Mouse (Mus musculus): Measurements from ENCODE around the gene Sec16b. TPM values are rescaled to one million over a fixed set of nuclear protein-coding genes. Genes with fewer than 3 reads are reported as not detected.

Sec16b gene
- polyA plus RNA-seq, 1 experiment from 2014 or later: 0.52 TPM

GRCm38 (mm10) chr1:157480090-157480489 is 26.4 kb upstream of the Sec16b start:
- Histone ChIP-seq H3K4me1 (peaks cover 4% of the 10 kb centered on the region; the same call in 1 of the 2 replicates), H3K4me3 (replicated peaks) (no peak overlapping the region), H3K9me3 (no peaks in the 10 kb centered on the region), H3K27me3 (no peaks in the 10 kb centered on the region), H3K36me3 (replicated peaks) (no peaks in the 10 kb centered on the region), H3K4me2 (no peak overlapping the region), H3K9ac (no peak overlapping the region), H3K27ac (no peak overlapping the region)
- ATAC-seq (ENCODE audit: low FRiP score): no peak
- WGBS: 37% methylated on average over 9 of the region's 9 CpGs

- no peaks in the 10 kb centered on the region for H3K36me3 ChIP-seq (replicated peaks)
- 72% methylated on average over 3 of the region's 3 CpGs for whole genome bisulfite sequencing
- no peaks in the 10 kb centered on the region for H3K27me3 ChIP-seq
- no peak overlapping the region for H3K27ac ChIP-seq
- H3K9me3 ChIP-seq: no peaks in the 10 kb centered on the region
- peaks cover 4% of the 10 kb centered on the region; the same call in 1 of the 2 replicates for H3K4me1 ChIP-seq
- ATAC-seq (ENCODE audit: low FRiP score): no peak
- H3K4me2 ChIP-seq: no peak overlapping the region
- no peak overlapping the region for H3K9ac ChIP-seq
- H3K4me3 ChIP-seq (replicated peaks): no peak overlapping the region
These were observed 25.6 kb upstream of the Sec16b start for GRCm38 (mm10) chr1:157480901-157481300.

- Histone ChIP-seq H3K9me3 (no peaks in the 10 kb centered on the region), H3K9ac (no peak overlapping the region), H3K4me3 (replicated peaks) (no peak overlapping the region), H3K4me2 (no peak overlapping the region), H3K36me3 (replicated peaks) (no peaks in the 10 kb centered on the region), H3K4me1 (peaks cover 4% of the 10 kb centered on the region; the same call in 1 of the 2 replicates), H3K27ac (no peak overlapping the region), H3K27me3 (no peaks in the 10 kb centered on the region)
- ATAC-seq (ENCODE audit: low FRiP score): no peak
- WGBS: 95% methylated on average over 6 of the region's 6 CpGs
These were observed 24.9 kb upstream of the Sec16b start for GRCm38 (mm10) chr1:157481666-157482065.

GRCm38 (mm10) chr1:157484161-157484560 is 22.4 kb upstream of the Sec16b start:
- ATAC-seq (ENCODE audit: low FRiP score): no peak
- H3K9ac ChIP-seq: no peak overlapping the region
- H3K4me1 ChIP-seq: peaks cover 4% of the 10 kb centered on the region; the same call in 1 of the 2 replicates
- H3K36me3 ChIP-seq (replicated peaks): no peaks in the 10 kb centered on the region
- no peaks in the 10 kb centered on the region for H3K9me3 ChIP-seq
- no peak overlapping the region for H3K27ac ChIP-seq
- H3K4me2 ChIP-seq: no peak overlapping the region
- no peaks in the 10 kb centered on the region for H3K27me3 ChIP-seq
- H3K4me3 ChIP-seq (replicated peaks): no peak overlapping the region
- WGBS: 96% methylated on average over 4 of the region's 4 CpGs

GRCm38 (mm10) chr1:157500657-157501056 is 5.9 kb upstream of the Sec16b start:
- Histone ChIP-seq H3K9me3 (no peaks in the 10 kb centered on the region), H3K27me3 (no peaks in the 10 kb centered on the region), H3K4me3 (replicated peaks) (no peak overlapping the region), H3K4me2 (no peak overlapping the region), H3K36me3 (replicated peaks) (no peaks in the 10 kb centered on the region), H3K9ac (no peak overlapping the region), H3K27ac (no peak overlapping the region), H3K4me1 (no peaks in the 10 kb centered on the region)
- WGBS: 90% methylated on average over 1 of the region's 1 CpGs
- ATAC-seq (ENCODE audit: low FRiP score): peak; percentile 51; the same call in 1 of the 2 replicates

DNA sequence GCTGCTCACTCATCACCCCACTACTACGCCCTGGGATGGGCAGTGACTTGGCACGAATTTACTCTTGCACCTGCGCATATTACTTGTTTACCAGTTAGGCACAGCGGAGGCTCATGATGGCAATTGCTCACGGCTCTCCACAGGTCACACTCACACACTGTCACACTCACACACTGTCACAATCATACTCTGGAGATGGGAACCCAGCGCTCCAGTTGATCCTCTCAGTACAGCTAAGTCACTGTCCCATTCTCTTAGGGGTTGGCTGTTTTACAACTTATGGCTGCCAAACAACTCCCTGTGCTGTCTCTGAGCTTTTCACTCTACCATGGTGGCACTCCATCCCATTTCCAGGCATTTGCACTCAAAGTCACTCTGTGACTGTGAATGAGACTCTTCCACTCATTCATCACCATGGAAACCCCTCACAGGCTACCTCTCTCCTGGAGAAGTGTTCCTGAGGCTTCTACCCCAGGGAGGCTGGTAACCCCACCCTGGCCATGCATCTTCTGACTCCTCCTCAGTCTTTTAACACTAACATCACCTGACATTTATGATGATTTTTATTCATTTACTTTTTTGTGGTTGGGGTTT is 5.1 kb upstream of the Sec16b start:
- ATAC-seq (ENCODE audit: low FRiP score): no peak
- WGBS: 91% methylated on average over 6 of the region's 6 CpGs
- no peak overlapping the region for H3K9ac ChIP-seq
- no peak overlapping the region for H3K4me2 ChIP-seq
- H3K27ac ChIP-seq: no peak overlapping the region
- no peaks in the 10 kb centered on the region for H3K36me3 ChIP-seq (replicated peaks)
- H3K9me3 ChIP-seq: no peaks in the 10 kb centered on the region
- no peaks in the 10 kb centered on the region for H3K4me1 ChIP-seq
- H3K4me3 ChIP-seq (replicated peaks): no peak overlapping the region
- H3K27me3 ChIP-seq: no peaks in the 10 kb centered on the region

GRCm38 (mm10) chr1:157503071-157503470 is 3.5 kb upstream of the Sec16b start:
- Histone ChIP-seq H3K36me3 (replicated peaks) (no peaks in the 10 kb centered on the region), H3K4me2 (no peak overlapping the region), H3K4me3 (replicated peaks) (no peak overlapping the region), H3K4me1 (0 out of 2 replicates have a peak, but pooled peaks cover 3% of the 10 kb centered on the region), H3K9me3 (no peaks in the 10 kb centered on the region), H3K9ac (no peak overlapping the region), H3K27me3 (no peaks in the 10 kb centered on the region), H3K27ac (no peak overlapping the region)
- 88% methylated on average over 6 of the region's 6 CpGs for WGBS
- no peak for ATAC-seq (ENCODE audit: low FRiP score)

- WGBS: 60% methylated on average over 4 of the region's 4 CpGs
- no peak for ATAC-seq (ENCODE audit: low FRiP score)
- H3K27me3 ChIP-seq: no peaks in the 10 kb centered on the region
- peaks cover 7% of the 10 kb centered on the region; the same call in 1 of the 2 replicates for H3K4me1 ChIP-seq
- H3K4me2 ChIP-seq: no peak overlapping the region
- no peak overlapping the region for H3K27ac ChIP-seq
- H3K9ac ChIP-seq: no peak overlapping the region
- H3K4me3 ChIP-seq (replicated peaks): no peak overlapping the region
- H3K9me3 ChIP-seq: no peaks in the 10 kb centered on the region
- no peaks in the 10 kb centered on the region for H3K36me3 ChIP-seq (replicated peaks)
These were observed 567 bp downstream of the Sec16b start for GRCm38 (mm10) chr1:157506995-157507595.

- H3K4me1 ChIP-seq: peaks cover 7% of the 10 kb centered on the region; the same call in 1 of the 2 replicates
- no peak for ATAC-seq (ENCODE audit: low FRiP score)
- WGBS: 71% methylated on average over 5 of the region's 5 CpGs
These were observed 1.3 kb downstream of the Sec16b start for GRCm38 (mm10) chr1:157507814-157508213.

GRCm38 (mm10) chr1:157512690-157513448 is 6.3 kb downstream of the Sec16b start:
- WGBS: 70% methylated on average over 11 of the region's 11 CpGs
- H3K4me1 ChIP-seq: peaks cover 5% of the 10 kb centered on the region; the same call in 1 of the 2 replicates
- ATAC-seq (ENCODE audit: low FRiP score): no peak
- H3K36me3 ChIP-seq (replicated peaks): no peaks in the 10 kb centered on the region
- H3K27ac ChIP-seq: no peak overlapping the region
- H3K4me2 ChIP-seq: no peak overlapping the region
- no peak overlapping the region for H3K4me3 ChIP-seq (replicated peaks)
- H3K9ac ChIP-seq: no peak overlapping the region
- no peaks in the 10 kb centered on the region for H3K27me3 ChIP-seq
- no peaks in the 10 kb centered on the region for H3K9me3 ChIP-seq

More at GRCm38 (mm10) chr1:157507814-157508213, 1.3 kb downstream of the Sec16b start:
- H3K4me2 ChIP-seq: no peak overlapping the region
- no peaks in the 10 kb centered on the region for H3K36me3 ChIP-seq (replicated peaks)
- no peak overlapping the region for H3K27ac ChIP-seq
- H3K9me3 ChIP-seq: no peaks in the 10 kb centered on the region
- no peak overlapping the region for H3K4me3 ChIP-seq (replicated peaks)
- H3K27me3 ChIP-seq: no peaks in the 10 kb centered on the region
- H3K9ac ChIP-seq: no peak overlapping the region

GRCm38 (mm10) chr1:157513559-157513958 is 7.0 kb downstream of the Sec16b start:
- WGBS: 80% methylated on average over 9 of the region's 9 CpGs
- Histone ChIP-seq H3K9ac (no peak overlapping the region), H3K27ac (no peak overlapping the region), H3K4me1 (peaks cover 8% of the 10 kb centered on the region; the same call in 1 of the 2 replicates), H3K36me3 (replicated peaks) (no peaks in the 10 kb centered on the region), H3K9me3 (no peaks in the 10 kb centered on the region), H3K27me3 (no peaks in the 10 kb centered on the region), H3K4me3 (replicated peaks) (no peak overlapping the region), H3K4me2 (no peak overlapping the region)
- ATAC-seq (ENCODE audit: low FRiP score): no peak

DNA sequence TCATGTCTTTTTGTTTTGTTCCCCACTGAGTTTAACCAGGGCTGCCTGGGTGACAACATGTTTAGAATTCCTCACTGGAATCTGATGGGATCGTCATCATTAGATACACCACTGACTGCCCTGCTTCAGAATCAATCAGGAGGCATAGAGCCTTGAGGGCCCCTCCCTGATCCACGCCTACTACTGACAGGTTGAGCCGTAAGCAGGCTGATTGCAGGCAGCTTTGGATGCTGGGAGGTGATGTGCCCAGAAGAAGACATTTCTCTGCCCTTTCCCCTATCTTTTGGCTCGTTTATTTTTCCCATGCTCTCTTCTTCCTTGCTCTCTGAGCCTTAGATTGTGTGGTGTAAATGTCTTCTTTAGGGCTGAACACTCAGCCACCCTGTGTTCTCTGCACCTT is 7.8 kb downstream of the Sec16b start:
- Histone ChIP-seq H3K27ac (no peak overlapping the region), H3K9ac (no peak overlapping the region), H3K9me3 (no peaks in the 10 kb centered on the region), H3K27me3 (no peaks in the 10 kb centered on the region), H3K4me1 (peaks cover 8% of the 10 kb centered on the region; the same call in 1 of the 2 replicates), H3K36me3 (replicated peaks) (no peaks in the 10 kb centered on the region), H3K4me3 (replicated peaks) (no peak overlapping the region), H3K4me2 (no peak overlapping the region)
- no peak for ATAC-seq (ENCODE audit: low FRiP score)
- WGBS: 77% methylated on average over 4 of the region's 4 CpGs

All from forebrain, embryonic 12.5 days (tissue).